Mouse (Mus musculus) liver, embryonic 18 days (tissue): ENCODE measurements around the gene Olfr854. TPM values are rescaled to one million over a fixed set of nuclear protein-coding genes. Genes with fewer than 3 reads are reported as not detected.

Source experiments
- polyA plus RNA-seq: library from polyadenylated mRNA; depleted of rRNA; stranded (reverse); fragments of >200 nt; gene quantifications from 2 replicates; pipeline ENCODE4 v1.2.3, GENCODE M21; 2012; rRNA removed

Olfr854 gene
- polyA plus RNA-seq, result not detected in 2 replicates

DNA sequence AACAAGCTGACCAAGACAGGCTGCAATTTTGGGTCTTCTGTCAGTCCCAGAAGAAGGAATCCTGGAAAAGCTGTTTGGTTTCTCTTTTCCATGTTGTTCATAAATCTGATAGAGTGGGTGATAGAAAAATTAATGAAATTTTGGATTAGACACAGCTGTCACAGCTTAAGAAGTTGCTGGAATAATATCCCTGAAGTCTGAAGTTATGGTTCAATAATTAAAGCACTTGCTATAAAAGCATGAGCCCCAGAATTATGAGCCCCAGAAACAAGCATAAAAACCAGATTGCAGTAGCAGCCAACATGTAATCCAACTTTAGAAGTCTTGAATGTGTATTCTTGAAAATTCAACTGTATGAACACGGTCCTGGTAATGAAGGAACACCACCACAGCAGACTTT lies at the start of gene Olfr854:
TSS of gene Olfr854 (minus strand) at position 101 of the 400 bp plus-strand sequence.

DNA sequence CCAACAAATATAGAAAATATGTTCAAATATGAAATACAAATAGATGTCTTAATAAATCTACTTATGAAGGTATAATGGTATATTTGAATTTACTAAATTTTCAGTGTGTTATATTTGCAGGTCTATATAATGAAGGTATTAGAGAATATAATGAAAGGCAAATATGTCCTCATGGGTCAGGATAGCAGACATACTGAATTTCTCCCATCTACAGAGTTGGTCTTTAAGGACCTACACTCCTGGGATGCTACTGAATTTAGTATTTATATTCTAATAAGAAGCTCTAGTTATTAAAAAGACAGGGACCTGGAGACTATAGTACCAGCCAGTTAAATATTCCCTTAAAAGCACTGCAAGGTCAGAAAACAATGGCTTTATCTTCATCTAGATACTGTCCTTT lies 15.1 kb upstream of the Olfr854 start, which contains the start of gene Olfr855:
TSS of gene Olfr855 (plus strand) at position 301 of the 400 bp plus-strand sequence.

DNA sequence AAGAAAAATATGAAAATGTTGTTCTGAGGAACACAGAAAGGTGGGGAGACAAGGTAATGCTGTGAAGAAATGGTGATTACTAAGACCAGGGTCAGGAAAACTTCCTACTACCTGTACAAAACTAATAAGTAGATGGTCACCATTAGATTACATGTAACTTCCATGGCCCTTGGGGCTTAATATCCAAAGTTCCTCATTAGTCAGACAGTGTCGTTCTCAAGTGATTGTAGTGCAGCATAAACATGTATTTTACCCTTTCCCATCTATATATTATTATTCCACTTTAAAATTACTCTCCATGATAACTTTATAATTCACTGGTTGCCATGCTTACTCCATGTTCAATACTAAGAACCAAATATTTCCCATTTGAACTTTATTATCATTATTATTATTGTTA lies 26.2 kb downstream of the Olfr854 start, which contains the start of gene Olfr853:
TSS of gene Olfr853 (minus strand) at position 101 of the 400 bp plus-strand sequence.

Other genes with a start within 250 kb of the Olfr854 start
- gene Olfr845, start 230.9 kb downstream of the Olfr854 start, polyA plus RNA-seq, result not detected in 2 replicates
- not detected in 2 replicates for gene Olfr846, start 203.4 kb downstream of the Olfr854 start, polyA plus RNA-seq
- not detected in 2 replicates for gene Olfr847, start 188.7 kb downstream of the Olfr854 start, polyA plus RNA-seq
- not detected in 2 replicates for gene Olfr849, start 127.1 kb downstream of the Olfr854 start, polyA plus RNA-seq
- not detected in 2 replicates for gene Olfr850, start 89.1 kb downstream of the Olfr854 start, polyA plus RNA-seq
- not detected in 2 replicates for gene Olfr851, start 74.1 kb downstream of the Olfr854 start, polyA plus RNA-seq
- gene Olfr853, start 26.3 kb downstream of the Olfr854 start, polyA plus RNA-seq, result not detected in 2 replicates
- not detected in 2 replicates for gene Olfr855, start 15.2 kb upstream of the Olfr854 start, polyA plus RNA-seq
- gene Zfp317, start 54.7 kb upstream of the Olfr854 start, polyA plus RNA-seq, result 4.2 and 4.3 TPM in 2 replicates
- gene Olfr857, start 142.1 kb upstream of the Olfr854 start, polyA plus RNA-seq, result not detected in 2 replicates
- not detected in 2 replicates for gene Olfr58, start 212.9 kb upstream of the Olfr854 start, polyA plus RNA-seq
- gene Olfr859, start 237.5 kb upstream of the Olfr854 start, polyA plus RNA-seq, result not detected in 2 replicates